Mouse (Mus musculus): Measurements from ENCODE around the gene Spin2-ps6.
"Not testable (repeated sequence)": the region's sequence is repeated elsewhere in the genome, so short reads cannot be mapped to it uniquely, and the experiment has no call there.

The Spin2-ps6 gene

GRCm38 (mm10) chrX:33234569-33234968, at the start of gene Spin2-ps6:
Gene Spin2-ps6, plus strand, starts transcription at chrX:33234869.
- ATAC-seq (ENCODE audit: insufficient number of reproducible peaks, low FRiP score, low TSS enrichment), result not testable (repeated sequence)

All from cerebellum, adult (tissue).